Mouse (Mus musculus) stomach, postnatal 0 days (tissue): Measurements from ENCODE around the gene Pkd1l2. TPM values are rescaled to one million over a fixed set of nuclear protein-coding genes. Genes with fewer than 3 reads are reported as not detected.

ENCODE experiments used
- ATAC-seq: fragments of 200-750 bp; cut with Nextera tagmentation; 2 replicates; pipeline ENCODE4 v1.8.0; 2017; ENCODE audit not compliant: low FRiP score, low TSS enrichment
- DNase-seq: peaks from one replicate; pipeline ENCODE4 v3.0.0-alpha.2; 2016; ENCODE audit warnings: low spot score
- H3K27ac ChIP-seq: fragments of 300-500 bp; sonication (generic); replicated peaks from 2 replicates; pipeline ENCODE4 v1.5.1; 2014; ENCODE audit warnings: mild to moderate bottlenecking, control low read depth
- H3K27me3 ChIP-seq: fragments of 300-500 bp; sonication (generic); 2 replicates; pipeline ENCODE4 v1.6.1; 2014; ENCODE audit warnings: low read length; ENCODE audit not compliant: control insufficient read depth, insufficient read depth
- H3K36me3 ChIP-seq: fragments of 300-500 bp; sonication (generic); 2 replicates; pipeline ENCODE4 v1.6.1; 2014; ENCODE audit warnings: low read length, mixed read lengths; ENCODE audit not compliant: control insufficient read depth, insufficient read depth
- H3K4me1 ChIP-seq: fragments of 300-500 bp; sonication (generic); replicated peaks from 2 replicates; pipeline ENCODE4 v1.6.1; 2014; ENCODE audit warnings: antibody characterized with exemption; ENCODE audit not compliant: control insufficient read depth, insufficient read depth
- H3K4me2 ChIP-seq: fragments of 300-500 bp; sonication (generic); replicated peaks from 2 replicates; pipeline ENCODE4 v1.6.1; 2014; ENCODE audit warnings: low read depth, mild to moderate bottlenecking, control low read depth, moderate library complexity
- H3K4me3 ChIP-seq: fragments of 300-500 bp; sonication (generic); 2 replicates; pipeline ENCODE4 v1.5.1; 2014; ENCODE audit warnings: low read depth, low read length, control low read depth
- H3K9ac ChIP-seq: fragments of 300-500 bp; sonication (generic); 2 replicates; pipeline ENCODE4 v1.6.1; 2014; ENCODE audit warnings: mild to moderate bottlenecking, low read length, control low read depth, mixed read lengths
- H3K9me3 ChIP-seq: fragments of 300-500 bp; sonication (generic); 2 replicates; pipeline ENCODE4 v1.6.1; 2016; ENCODE audit warnings: low read length; ENCODE audit not compliant: control insufficient read depth
- CTCF ChIP-seq: IDR thresholded peaks from 2 replicates; pipeline ENCODE4 v1.5.1; 2016; ENCODE audit warnings: antibody characterized with exemption, low read depth, mild to moderate bottlenecking, moderate library complexity
- EP300 ChIP-seq: optimal IDR thresholded peaks from 2 replicates; pipeline ENCODE3; 2016; ENCODE audit warnings: antibody characterized with exemption
- WGBS: fragments of 180-500 bp; shearing (Covaris S2); extraction: QIAGEN DNeasy Blood & Tissue Kit; methylation state at CpG from one replicate; pipeline ENCODE4 v1.1.7; 2014; 5-methylcytosine and 5-hydroxymethylcytosine counted together
- polyA plus RNA-seq: library from polyadenylated mRNA; unstranded; fragments of >200 nt; fragmentation: Nextera tagmentation; extraction: Ambion mirVana; gene quantifications from 2 replicates; pipeline ENCODE4 v1.2.1, GENCODE M21; 2015

Pkd1l2 gene
- 0.08 TPM in 1 of 2 replicates, not detected in the other for polyA plus RNA-seq

GRCm38 (mm10) chr8:117082399-117082872, at the start of gene Pkd1l2:
Pkd1l2 (minus strand) TSS chr8:117082449.
- no peaks in the 10 kb centered on the region for H3K36me3 ChIP-seq

GRCm38 (mm10) chr8:117127063-117127462, 44.8 kb upstream of the Pkd1l2 start:
- ATAC-seq (no peak), DNase-seq (no peak)
- Histone ChIP-seq H3K27me3 (no peaks in the 10 kb centered on the region), H3K9me3 (no peaks in the 10 kb centered on the region), H3K36me3 (no peaks in the 10 kb centered on the region), H3K27ac (no peak overlapping the region), H3K4me1 (no peaks in the 10 kb centered on the region), H3K4me3 (no peak overlapping the region), H3K4me2 (no peak overlapping the region), H3K9ac (no peak overlapping the region)
- TF ChIP-seq EP300 (no peak), CTCF (peak; percentile 40; the same call in 1 of the 2 replicates)
- WGBS, result 83% methylated on average over 8 of the region's 8 CpGs

More at GRCm38 (mm10) chr8:117082399-117082872, at the start of gene Pkd1l2:
- 73% methylated on average over 8 of the region's 8 CpGs for WGBS
- no peak within 1 kb of the TSS for H3K9ac ChIP-seq
- TF ChIP-seq EP300 (no peak), CTCF (no peak)
- ATAC-seq, result no peak
- no peak within 1 kb of the TSS for H3K4me3 ChIP-seq
- H3K4me2 ChIP-seq, result no peak within 1 kb of the TSS
- no peak for DNase-seq
- no peaks in the 10 kb centered on the region for H3K4me1 ChIP-seq
- H3K9me3 ChIP-seq, result no peaks in the 10 kb centered on the region
- no peaks in the 10 kb centered on the region for H3K27me3 ChIP-seq
- H3K27ac ChIP-seq, result no peak within 1 kb of the TSS

DNA sequence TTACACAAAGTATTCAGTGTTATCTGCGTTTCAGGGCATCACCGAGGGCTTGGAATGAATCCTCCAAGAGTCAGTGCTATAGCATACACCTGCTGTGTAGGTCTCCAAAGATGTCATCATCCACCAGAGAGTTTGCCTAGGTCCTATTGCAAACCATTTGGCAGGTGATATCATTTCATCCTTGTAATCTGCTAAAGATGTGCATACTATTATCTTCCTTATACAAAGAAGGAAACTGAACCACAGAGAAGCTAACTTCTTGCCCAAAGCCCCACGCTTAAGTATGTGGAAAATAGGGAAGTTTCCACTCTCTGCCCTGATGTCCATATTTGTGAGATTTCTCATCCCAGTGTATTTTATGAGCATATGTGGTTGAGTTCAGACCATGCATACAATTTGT, 44.2 kb upstream of the Pkd1l2 start:
- ATAC-seq, result no peak
- no peak overlapping the region for H3K4me3 ChIP-seq
- H3K4me1 ChIP-seq, result no peaks in the 10 kb centered on the region
- H3K9me3 ChIP-seq, result no peaks in the 10 kb centered on the region
- no peak overlapping the region for H3K4me2 ChIP-seq
- no peaks in the 10 kb centered on the region for H3K27me3 ChIP-seq
- no peak overlapping the region for H3K9ac ChIP-seq
- WGBS, result 92% methylated on average over 3 of the region's 3 CpGs
- no peak for DNase-seq
- TF ChIP-seq CTCF, result no peak
- no peak for TF ChIP-seq EP300
- no peaks in the 10 kb centered on the region for H3K36me3 ChIP-seq
- no peak overlapping the region for H3K27ac ChIP-seq

- H3K36me3 ChIP-seq, result no peaks in the 10 kb centered on the region
- no peak overlapping the region for H3K9ac ChIP-seq
- H3K27me3 ChIP-seq, result no peaks in the 10 kb centered on the region
- no peaks in the 10 kb centered on the region for H3K4me1 ChIP-seq
- H3K27ac ChIP-seq, result no peak overlapping the region
- 91% methylated on average over 3 of the region's 3 CpGs for WGBS
- no peak for ATAC-seq
- no peak overlapping the region for H3K4me3 ChIP-seq
- no peak overlapping the region for H3K4me2 ChIP-seq
- TF ChIP-seq CTCF (no peak), EP300 (no peak)
- no peaks in the 10 kb centered on the region for H3K9me3 ChIP-seq
- DNase-seq, result no peak
These were observed 43.6 kb upstream of the Pkd1l2 start for GRCm38 (mm10) chr8:117125854-117126253.

DNA sequence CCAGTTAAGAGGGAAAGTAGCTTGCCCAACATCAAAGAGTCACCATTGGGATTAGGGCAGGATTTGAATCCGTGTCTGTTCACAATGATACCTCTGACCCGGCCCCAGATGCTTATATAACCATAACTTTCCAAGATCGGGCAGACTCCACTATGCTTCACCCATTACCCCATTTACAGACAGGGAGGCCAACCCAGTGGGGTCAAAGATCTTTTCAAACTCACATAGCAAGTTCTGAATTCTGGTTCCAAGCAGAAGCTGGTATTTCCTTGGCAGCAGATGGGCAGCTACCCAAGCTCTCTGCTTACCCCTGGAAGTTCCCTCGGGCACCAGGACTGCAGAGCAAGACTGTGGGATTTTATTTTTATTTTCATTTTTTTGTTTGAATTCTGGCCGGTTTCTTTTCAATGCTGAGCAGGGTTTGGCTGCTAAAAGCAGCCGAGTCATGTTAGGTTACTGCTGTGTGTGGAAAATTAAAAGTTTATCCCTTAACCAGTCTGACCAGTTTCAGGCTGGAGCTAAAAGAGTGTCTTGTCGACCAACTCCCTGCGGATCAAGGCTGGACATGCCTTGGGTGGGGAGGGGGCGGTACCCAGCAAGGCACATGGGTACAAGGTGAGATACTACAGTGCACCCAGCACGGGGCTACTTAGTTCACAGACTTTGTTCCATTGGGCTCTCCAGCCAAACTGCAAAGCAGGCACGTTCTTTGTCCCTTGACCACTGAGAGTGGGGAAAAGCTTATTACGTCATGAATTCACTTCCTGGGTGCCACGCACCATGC, 41.8 kb upstream of the Pkd1l2 start:
- Histone ChIP-seq H3K4me2 (0 out of 2 replicates have a peak overlapping the region, but pooled peaks have one; percentile 11), H3K9ac (no peak overlapping the region), H3K27ac (peak overlapping the region; percentile 69), H3K4me1 (no peaks in the 10 kb centered on the region), H3K9me3 (no peaks in the 10 kb centered on the region), H3K27me3 (no peaks in the 10 kb centered on the region), H3K4me3 (no peak overlapping the region), H3K36me3 (no peaks in the 10 kb centered on the region)
- peak; percentile 78 for DNase-seq
- peak; percentile 66 for ATAC-seq
- TF ChIP-seq EP300 (no peak), CTCF (no peak)
- 45% methylated on average over 13 of the region's 13 CpGs for WGBS

GRCm38 (mm10) chr8:117121277-117121676, 39.0 kb upstream of the Pkd1l2 start:
- H3K27ac ChIP-seq, result peak overlapping the region; percentile 84
- ATAC-seq (peak; percentile 93), DNase-seq (peak; percentile 72)
- no peak overlapping the region for H3K4me3 ChIP-seq
- WGBS, result 44% methylated on average over 8 of the region's 8 CpGs
- H3K27me3 ChIP-seq, result no peaks in the 10 kb centered on the region
- no peaks in the 10 kb centered on the region for H3K9me3 ChIP-seq
- TF ChIP-seq CTCF (no peak), EP300 (no peak)
- H3K4me2 ChIP-seq, result no peak overlapping the region
- no peaks in the 10 kb centered on the region for H3K4me1 ChIP-seq
- no peak overlapping the region for H3K9ac ChIP-seq
- H3K36me3 ChIP-seq, result no peaks in the 10 kb centered on the region
